Mouse (Mus musculus): ENCODE data around the gene Tardbp.

DNA sequence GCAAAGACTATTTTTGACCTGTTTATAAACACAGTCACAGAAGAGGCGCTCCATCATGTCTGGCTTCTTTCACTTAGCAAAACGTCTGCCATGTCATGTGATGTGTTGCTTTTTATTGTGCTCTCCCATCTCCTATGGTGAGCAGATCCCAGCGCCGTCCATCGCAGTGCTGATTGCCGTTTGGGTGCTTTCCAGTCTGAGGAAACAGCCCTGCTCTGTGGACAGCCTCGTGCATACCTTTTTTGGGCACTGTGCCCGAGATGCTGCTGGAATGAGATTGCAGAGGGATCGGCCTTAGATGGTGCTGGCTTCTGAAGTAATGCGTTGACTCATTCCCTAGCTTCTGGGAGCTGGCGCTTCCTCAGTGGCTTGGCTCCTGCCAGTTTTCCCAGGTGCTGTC, 19.8 kb upstream of the Tardbp start:
- TF ChIP-seq CTCF (IDR thresholded peaks at IDR 0.05) (no peak), EP300 (IDR thresholded peaks at IDR 0.05) (no peak)
